Mouse (Mus musculus) spleen, adult 18-20 months (tissue): ENCODE results near the gene Mosmo.
"Not testable (repeated sequence)": the region's sequence is repeated elsewhere in the genome, so short reads cannot be mapped to it uniquely, and the experiment has no call there.

Experiments used
- DNase-seq, 2 experiments: peaks; one replicate each; pipeline ENCODE4 v3.0.0; 2022; ENCODE audit warnings: mixed read lengths in 2 of 2

Gene Mosmo

DNA sequence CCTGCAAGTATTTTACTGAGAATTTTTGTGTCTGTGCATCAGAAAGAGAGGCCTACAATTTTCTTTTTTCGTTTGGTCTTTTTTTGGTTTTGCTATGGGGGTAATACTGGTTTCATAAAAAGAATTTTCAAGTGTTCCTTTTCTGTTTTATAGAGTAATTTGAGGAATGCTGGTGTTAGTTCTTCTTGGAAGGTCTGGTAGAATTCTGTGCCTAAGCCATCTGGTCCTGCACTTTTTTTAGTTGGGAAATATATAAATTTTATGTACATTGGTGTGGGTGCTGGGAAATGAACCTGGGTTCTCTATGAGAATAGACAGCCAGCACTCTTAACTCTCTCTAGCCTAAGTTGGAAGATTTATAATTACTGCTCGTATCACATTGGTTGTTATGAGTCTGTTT, 34.7 kb downstream of the Mosmo start:
- DNase-seq: no peak

DNA sequence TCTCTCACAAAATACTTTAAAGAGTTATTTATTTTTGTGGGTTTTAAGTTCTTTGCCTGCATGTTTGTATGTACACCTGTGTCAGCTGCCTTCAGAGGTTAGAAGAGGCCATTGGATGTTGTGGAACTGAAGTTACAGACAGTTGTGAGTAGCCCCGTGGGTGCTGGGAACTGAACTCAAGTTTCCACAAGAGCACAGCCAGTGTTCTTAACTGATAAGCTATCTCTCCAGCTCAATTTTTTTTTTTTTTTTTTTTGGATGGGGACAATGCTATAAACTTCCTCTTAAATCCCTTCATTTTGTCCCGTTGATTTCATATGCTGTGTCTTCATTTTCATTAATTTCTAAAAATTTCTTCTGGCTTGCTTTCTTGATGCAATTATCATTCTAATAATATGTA, 35.8 kb downstream of the Mosmo start:
- DNase-seq: no peak

GRCm38 (mm10) chr7:120713951-120714350, 36.5 kb downstream of the Mosmo start:
- not testable (repeated sequence) for DNase-seq

DNA sequence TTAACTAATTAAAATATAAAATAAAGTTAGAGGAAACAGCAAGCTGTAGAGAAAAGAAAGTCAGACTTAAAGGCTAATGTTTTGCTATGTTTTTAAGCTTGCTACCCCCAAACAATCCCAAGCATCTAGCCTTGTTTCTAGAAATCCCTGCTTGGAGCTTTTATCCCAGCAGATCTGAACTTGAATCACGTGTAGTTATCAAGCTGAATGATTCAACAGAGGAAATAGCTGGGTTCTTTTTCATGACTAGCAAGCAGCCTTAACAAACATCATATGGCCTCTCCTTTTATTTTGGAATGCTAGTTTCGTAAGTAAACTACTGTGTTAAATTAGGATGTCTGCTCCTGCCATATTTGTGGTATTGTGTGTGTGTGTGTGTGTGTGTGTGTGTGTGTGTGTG, 39.8 kb downstream of the Mosmo start:
- DNase-seq: no peak

DNA sequence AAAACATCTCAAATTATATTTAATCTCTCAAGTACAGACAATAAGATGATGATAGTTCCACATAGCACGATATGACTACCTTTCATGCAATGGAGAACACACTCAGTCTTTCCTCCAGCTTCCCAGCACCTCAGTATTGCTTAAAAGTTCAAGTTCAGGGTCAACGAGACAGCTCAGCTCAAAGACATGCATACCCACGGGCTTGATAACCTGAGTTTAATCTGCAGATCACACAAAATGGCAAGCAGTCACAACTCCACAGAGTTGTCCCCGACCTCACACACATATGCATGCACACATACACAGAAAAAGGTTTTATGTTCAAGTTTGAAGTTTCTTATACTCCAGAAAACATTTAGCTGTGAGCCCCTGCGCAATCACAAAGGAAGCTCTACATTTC, 43.6 kb downstream of the Mosmo start:
- DNase-seq: no peak

DNA sequence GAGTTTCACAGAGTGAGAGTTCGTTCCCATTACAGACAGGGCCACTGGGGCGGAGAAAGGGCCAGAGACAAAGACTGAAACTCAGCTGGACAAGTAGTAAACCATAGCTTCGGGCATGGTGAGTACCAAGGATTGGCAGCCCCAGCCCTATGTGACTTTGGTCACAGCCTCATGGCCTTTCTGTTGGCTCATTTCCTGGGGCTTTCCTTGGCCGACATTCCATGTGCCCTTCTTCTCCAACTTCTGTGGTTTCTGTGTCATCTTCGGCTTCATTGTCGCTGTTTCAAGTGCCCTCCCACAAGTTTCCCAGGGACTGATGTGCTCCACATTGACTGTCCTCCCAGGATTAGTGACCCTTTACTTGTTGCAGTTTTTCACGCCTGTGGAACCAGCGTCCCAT, 44.0 kb downstream of the Mosmo start:
- no peak for DNase-seq

DNA sequence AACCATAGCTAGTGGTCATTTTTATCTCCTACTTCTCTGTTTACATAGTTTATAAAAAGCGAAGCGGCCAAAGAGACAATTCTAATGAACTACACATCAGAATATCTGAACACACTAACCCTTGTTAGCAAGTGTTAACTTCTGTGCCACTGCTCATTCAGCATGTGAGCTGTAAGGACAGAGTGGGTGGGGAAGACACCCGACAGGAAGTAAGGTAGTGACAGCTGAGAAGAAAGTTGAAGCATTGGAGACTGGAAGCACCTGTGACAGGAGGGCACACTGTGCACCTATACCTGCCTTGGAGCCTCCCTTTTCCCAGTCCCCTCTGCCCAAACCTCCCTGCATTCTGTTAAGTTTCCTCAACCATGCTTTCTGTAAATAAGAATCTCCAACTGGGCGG, 44.6 kb downstream of the Mosmo start:
- DNase-seq: no peak

DNA sequence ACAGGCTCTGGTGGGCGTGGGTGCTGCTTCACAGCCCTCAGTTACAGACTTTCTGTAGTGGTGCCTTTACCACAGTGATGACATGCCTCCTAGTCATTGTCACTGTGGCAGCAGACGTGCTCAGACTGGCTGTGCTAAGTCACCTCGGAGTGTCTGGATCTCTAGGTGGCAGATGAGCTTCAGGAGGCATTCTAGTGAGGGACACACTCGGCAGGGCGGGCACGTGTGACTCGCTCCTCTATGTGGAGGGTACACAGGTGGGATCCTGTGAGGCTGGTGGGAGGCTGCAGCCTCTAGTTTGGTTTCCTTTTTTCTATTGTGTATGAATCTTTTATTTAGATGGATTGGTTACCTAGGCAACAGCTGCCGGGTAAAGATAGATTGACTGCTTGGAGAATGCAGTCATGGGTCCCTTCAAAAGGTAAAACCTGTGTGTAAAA, 45.4 kb downstream of the Mosmo start:
- DNase-seq: no peak

- peak in 1 of 2 experiments; percentile 47 for DNase-seq
Measured at GRCm38 (mm10) chr7:120727581-120727980, 50.2 kb downstream of the Mosmo start.

- DNase-seq: no peak
Measured at GRCm38 (mm10) chr7:120729635-120730034, 52.2 kb downstream of the Mosmo start.

DNA sequence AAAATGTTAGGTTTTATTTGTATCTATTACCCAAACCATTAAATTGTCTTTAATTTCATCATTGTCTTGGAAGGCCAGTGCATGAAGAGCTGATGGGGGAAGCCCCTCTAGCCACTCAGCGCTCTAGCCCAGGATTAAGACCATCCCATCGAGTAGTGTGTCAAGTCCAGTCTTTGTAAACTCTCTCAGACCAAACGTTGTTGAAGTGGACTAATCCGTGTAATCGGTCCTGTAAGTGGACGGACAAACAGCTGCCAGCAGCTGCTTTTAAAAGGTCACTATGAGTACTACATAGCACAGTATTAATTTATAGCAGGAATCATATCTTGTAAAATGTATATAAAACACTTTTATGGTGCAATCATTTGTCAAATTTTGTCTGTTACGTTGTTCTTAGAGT, 55.5 kb downstream of the Mosmo start:
- DNase-seq: no peak

GRCm38 (mm10) chr7:120739018-120739417, 61.6 kb downstream of the Mosmo start, which contains the start of gene Vwa3a:
Gene Vwa3a, plus strand, starts transcription at chr7:120739318.
- no peak for DNase-seq

DNA sequence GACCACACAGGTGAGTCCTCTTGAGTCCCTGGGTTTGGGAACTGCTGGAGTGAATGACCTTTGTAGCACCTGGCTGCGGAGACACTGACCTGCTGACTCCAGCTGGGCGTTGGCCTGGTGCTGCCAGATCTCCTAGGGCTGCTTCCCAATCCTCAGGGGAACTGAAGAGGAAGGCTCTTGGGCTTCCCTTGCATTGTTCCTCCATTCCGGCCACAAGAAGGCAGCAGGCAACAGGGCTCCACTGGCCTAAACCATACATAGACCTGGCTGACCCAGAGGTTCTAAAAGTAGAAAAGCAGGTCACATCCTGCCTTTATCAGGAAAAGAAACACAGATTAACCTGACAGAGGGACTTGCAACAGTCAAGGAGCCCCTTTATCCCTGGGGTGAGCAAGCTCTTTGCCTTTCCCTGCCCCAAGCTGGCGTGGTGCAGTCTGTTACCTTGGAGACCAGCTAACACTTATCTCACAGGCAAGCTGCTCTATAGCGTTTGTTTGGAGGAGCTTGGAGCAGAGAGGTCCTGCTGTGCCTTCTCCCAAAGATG, 62.2 kb downstream of the Mosmo start:
- DNase-seq: no peak

DNA sequence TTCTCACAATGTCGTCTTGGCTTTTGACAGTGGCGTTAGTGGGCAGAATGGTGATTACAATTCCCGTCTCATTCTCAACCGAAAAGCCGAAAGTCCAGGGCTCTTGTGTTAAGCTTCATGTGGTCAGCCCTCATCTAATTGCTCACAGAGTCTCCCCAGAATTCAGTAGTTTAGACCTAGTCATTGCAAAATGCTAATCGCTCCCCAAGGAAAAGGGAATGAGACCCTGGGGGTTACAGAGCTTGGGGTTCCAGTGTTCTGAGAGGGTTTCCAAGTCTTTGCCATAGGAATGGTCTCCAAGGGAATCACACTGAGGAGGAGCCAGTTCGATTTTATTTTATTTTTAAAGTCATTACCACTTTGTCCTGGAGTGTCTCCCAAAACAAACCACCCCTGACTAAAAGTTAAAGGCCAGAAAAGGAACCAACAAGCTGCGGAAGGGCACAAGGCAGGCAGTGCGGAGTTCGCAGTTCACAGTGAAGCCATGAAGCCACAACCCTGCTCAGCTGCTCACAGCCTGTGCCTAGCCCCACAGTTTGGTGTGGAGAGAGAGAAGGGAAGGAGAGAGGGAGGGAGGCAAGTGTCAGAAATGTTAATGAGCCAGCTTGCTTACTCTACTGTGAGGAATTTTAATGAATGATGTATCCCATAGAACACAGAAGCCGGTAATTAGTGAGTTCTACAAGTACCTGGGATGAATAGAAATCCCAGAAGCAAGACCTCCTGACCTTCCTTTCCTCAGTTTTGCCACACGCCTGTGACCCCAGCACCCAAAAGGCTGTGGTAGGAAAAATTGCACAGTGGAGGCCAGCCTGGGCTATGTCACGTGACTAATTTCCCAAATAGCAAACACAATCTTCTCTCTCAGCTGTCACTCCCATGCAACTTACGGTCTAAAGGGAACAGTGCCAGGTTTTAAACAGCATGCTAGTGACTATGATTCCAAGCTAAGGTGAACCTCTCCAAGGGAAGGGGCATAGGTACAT, 66.2 kb downstream of the Mosmo start:
- DNase-seq: no peak

- no peak for DNase-seq
Measured at GRCm38 (mm10) chr7:120744606-120745005, 67.2 kb downstream of the Mosmo start.

- DNase-seq: no peak
Measured at GRCm38 (mm10) chr7:120746029-120746428, 68.6 kb downstream of the Mosmo start.

DNA sequence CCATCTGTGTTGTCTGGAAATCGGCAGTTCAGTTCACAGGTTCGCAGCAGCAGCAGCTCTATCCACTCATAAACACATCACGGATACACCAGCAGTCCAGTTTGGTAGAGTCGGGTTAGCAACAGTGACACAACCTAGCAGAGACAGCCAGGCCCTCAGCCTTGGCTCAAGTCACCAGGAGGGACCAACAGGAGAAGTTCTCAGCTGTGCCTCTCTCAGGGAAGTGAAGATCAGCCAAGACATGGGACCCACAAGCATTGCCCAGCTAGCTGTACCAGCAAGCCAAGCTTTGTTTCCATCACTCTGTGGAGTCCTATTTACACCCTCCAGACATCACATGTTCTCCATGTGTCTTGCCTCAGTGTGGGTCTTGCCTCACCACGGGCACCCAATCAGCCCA, 69.4 kb downstream of the Mosmo start:
- no peak for DNase-seq

GRCm38 (mm10) chr7:120748478-120748877, 71.1 kb downstream of the Mosmo start:
- no peak for DNase-seq

GRCm38 (mm10) chr7:120751330-120751729, 73.9 kb downstream of the Mosmo start:
- DNase-seq: no peak

DNA sequence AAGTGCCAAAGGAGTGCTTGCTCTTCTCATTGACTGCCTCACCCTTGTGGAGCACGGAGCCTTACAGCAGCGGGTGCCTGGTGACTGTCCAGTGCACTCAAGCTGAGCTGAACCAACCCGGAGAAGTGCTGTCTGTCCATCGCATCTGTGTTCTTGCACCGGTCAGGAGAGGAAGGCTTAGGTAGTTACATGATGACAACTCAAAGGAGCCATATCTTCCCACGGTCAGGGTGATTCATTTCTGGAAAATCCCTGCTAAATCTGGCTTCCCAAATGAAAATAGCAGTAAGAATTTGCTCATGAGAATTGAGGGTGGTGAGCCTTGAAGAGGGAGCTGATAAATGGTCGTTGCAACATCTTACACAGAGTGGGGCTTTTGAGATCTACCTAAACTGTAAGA, 74.5 kb downstream of the Mosmo start:
- no peak for DNase-seq

- DNase-seq: peak; percentile 45 to 77
Measured at GRCm38 (mm10) chr7:120754671-120755070, 77.3 kb downstream of the Mosmo start.

GRCm38 (mm10) chr7:120767369-120767768, 90.0 kb downstream of the Mosmo start:
- no peak for DNase-seq

DNA sequence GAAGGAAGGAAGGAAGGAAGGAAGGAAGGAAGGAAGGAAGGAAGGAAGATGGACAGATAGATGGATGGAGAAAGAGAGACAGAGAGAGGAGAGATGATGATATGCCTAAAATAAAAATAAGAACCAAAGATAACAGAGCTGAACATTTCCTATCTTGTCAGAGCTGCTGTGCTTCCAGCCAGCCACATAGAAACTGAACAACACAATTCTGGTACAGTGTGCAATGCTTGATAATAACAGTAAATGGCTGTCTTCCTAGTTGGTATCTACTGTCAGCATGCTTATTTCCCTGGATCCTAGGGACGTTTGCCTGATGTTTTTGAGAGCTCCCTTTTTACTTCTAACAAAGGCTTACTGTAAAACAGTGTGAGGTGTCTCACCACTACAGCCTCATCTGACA, 94.0 kb downstream of the Mosmo start:
- no peak for DNase-seq

DNA sequence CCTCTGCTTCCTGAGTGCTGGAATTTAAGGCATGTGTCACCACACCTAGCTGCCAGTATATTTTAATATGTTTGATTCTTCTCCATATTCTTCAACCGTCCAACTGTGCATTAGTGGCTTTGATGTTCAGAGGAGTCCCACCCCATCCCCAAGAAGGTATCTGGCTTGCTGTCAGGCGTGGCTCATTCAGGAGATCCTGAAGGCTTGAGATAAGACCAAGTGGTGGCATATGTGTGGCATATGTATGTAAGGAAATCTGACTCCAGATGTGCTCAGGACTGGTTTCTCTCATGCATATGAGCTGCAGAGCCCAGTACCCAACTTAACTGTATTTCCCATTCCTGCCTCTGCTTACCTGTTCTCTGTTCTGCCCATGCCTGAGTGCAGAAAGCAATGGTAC, 100.6 kb downstream of the Mosmo start:
- DNase-seq: no peak
